ENCODE assay signal across 12 mouse cellular contexts in genomic region chr1:193323686-193324085, GRCm38 (mm10). TPM values are rescaled to one million over a fixed set of nuclear protein-coding genes. Genes with fewer than 3 reads are reported as not detected.
"Had no signal": no experiment of that assay in that cellular context is flagged by ENCODE, and none has a peak within 500 bp of the region (broad histone marks: within the 10 kb centered on the region; RNA-seq: fewer than 3 reads in every experiment).

No protein-coding gene starts in this region.

- H3K4me2 ChIP-seq: kidney, embryonic 15.5 days; limb, embryonic 13.5 days; liver, embryonic 13.5 days; lung, embryonic 14.5 days; midbrain, embryonic 13.5 days had no signal

- H3K4me1 ChIP-seq: kidney, embryonic 15.5 days; limb, embryonic 13.5 days; midbrain, embryonic 13.5 days had no signal

- H3K27me3 ChIP-seq: kidney, embryonic 15.5 days; limb, embryonic 13.5 days; liver, embryonic 13.5 days; midbrain, embryonic 13.5 days had no signal

- H3K9ac ChIP-seq: kidney, embryonic 15.5 days; limb, embryonic 13.5 days; liver, embryonic 13.5 days; lung, embryonic 14.5 days; midbrain, embryonic 13.5 days had no signal

- H3K36me3 ChIP-seq: kidney, embryonic 15.5 days; limb, embryonic 13.5 days; liver, embryonic 13.5 days; midbrain, embryonic 13.5 days had no signal

- ATAC-seq: lung, postnatal 0 days; midbrain, embryonic 13.5 days had no signal

- DNase-seq: layer of hippocampus, postnatal 36 days; liver, embryonic 13.5 days had no signal

- H3K9me3 ChIP-seq: kidney, embryonic 15.5 days; limb, embryonic 13.5 days; liver, embryonic 13.5 days; midbrain, embryonic 13.5 days had no signal

- H3K4me3 ChIP-seq: kidney, embryonic 15.5 days; left cerebral cortex, adult 2 months; limb, embryonic 13.5 days; liver, embryonic 13.5 days; midbrain, embryonic 13.5 days had no signal

- H3K27ac ChIP-seq: kidney, embryonic 15.5 days; left cerebral cortex, adult 2 months; limb, embryonic 13.5 days; liver, embryonic 13.5 days; macrophage; midbrain, embryonic 13.5 days had no signal

RNA-seq across cellular contexts. Expression of gene Camk1g, which starts 46.4 kb away (rescaled TPM):
- total RNA-seq: megakaryocyte, adult 5-6 weeks had no signal
- polyA plus RNA-seq: macrophage had no signal

RNA-seq across cellular contexts. Expression of gene Hsd11b1, which starts 59.8 kb away (rescaled TPM):
- polyA plus RNA-seq: midbrain, embryonic 13.5 days; neural tube, embryonic 11.5 days; neural tube, embryonic 14.5 days had no signal
